Mouse (Mus musculus) CH12.LX (cell line): Measurements from ENCODE around the gene Hist1h2bn. TPM values are rescaled to one million over a fixed set of nuclear protein-coding genes. Genes with fewer than 3 reads are reported as not detected.

Experiments
- DNase-seq: peaks from one replicate; pipeline ENCODE4 v3.0.0-alpha.2; 2013; ENCODE audit errors: extremely low read depth
- H3K27ac ChIP-seq: 2 replicates; pipeline ENCODE4 v1.5.1; 2012; ENCODE audit warnings: low read depth, mild to moderate bottlenecking, control low read depth, moderate library complexity; ENCODE audit not compliant: insufficient read depth
- H3K27me3 ChIP-seq: replicated peaks from 2 replicates; pipeline ENCODE3; 2012; ENCODE audit warnings: inconsistent platforms
- H3K36me3 ChIP-seq, 2 experiments: replicated peaks in 1 of 2; 2 replicates each; pipeline versions ENCODE3 to v1.6.1; 2012; ENCODE audit warnings: inconsistent platforms in 1 of 2, low read length in 1 of 2, mild to moderate bottlenecking in 1 of 2, mixed read lengths in 1 of 2, moderate library complexity in 1 of 2; ENCODE audit not compliant: control insufficient read depth in 1 of 2, insufficient read depth in 1 of 2
- H3K4me1 ChIP-seq, 2 experiments: 2 replicates each; pipeline ENCODE4 v1.6.1; 2012; ENCODE audit warnings: inconsistent platforms in 1 of 2, moderate library complexity in 1 of 2; ENCODE audit not compliant: insufficient read depth in 2 of 2, control insufficient read depth in 1 of 2
- H3K4me2 ChIP-seq: 2 replicates; pipeline ENCODE4 v1.6.1; 2012; ENCODE audit warnings: low read depth, mild to moderate bottlenecking, control low read depth; ENCODE audit not compliant: poor library complexity, insufficient read depth, severe bottlenecking
- H3K4me3 ChIP-seq, 3 experiments: fragments of 150-350 bp in 1 of 3; sonication (generic) in 1 of 3; replicated peaks in 1 of 3; 2 replicates each; pipeline versions ENCODE3 to v1.5.1; 2011 to 2012; ENCODE audit warnings: low read depth in 2 of 3, low read length in 2 of 3, mild to moderate bottlenecking in 2 of 3, moderate library complexity in 2 of 3, control low read depth in 1 of 3, improper control_type of control experiment in 1 of 3, inconsistent platforms in 1 of 3, mixed read lengths in 1 of 3; ENCODE audit not compliant: poor library complexity in 1 of 3
- H3K79me2 ChIP-seq: replicated peaks from 2 replicates; pipeline ENCODE4 v1.6.1; 2012; ENCODE audit warnings: mild to moderate bottlenecking, moderate library complexity; ENCODE audit not compliant: control insufficient read depth, poor library complexity, insufficient read depth, severe bottlenecking; ENCODE audit errors: extremely low read depth
- H3K9ac ChIP-seq: 2 replicates; pipeline ENCODE4 v1.6.1; 2012; ENCODE audit warnings: low read depth, mild to moderate bottlenecking, control low read depth, moderate library complexity; ENCODE audit not compliant: insufficient read depth
- H3K9me3 ChIP-seq: replicated peaks from 2 replicates; pipeline ENCODE3; 2012; ENCODE audit warnings: low read length, inconsistent platforms, mixed read lengths
- CHD1 ChIP-seq: IDR thresholded peaks from 2 replicates; pipeline ENCODE4 v1.6.1; 2012; ENCODE audit warnings: low read depth, low read length, improper control_type of control experiment, inconsistent platforms
- CHD2 ChIP-seq: IDR thresholded peaks from 2 replicates; pipeline ENCODE4 v1.6.1; 2011; ENCODE audit warnings: low read length, improper control_type of control experiment
- CTCF ChIP-seq, 2 experiments: IDR thresholded peaks in 1 of 2; conservative IDR thresholded peaks in 1 of 2; 2 replicates each; pipeline ENCODE4 v1.5.1; 2011 to 2012; ENCODE audit warnings: low read depth in 2 of 2, low read length in 2 of 2, improper control_type of control experiment in 1 of 2, inconsistent platforms in 1 of 2, mild to moderate bottlenecking in 1 of 2, moderate library complexity in 1 of 2
- E2F4 ChIP-seq: IDR thresholded peaks from 2 replicates; pipeline ENCODE4 v1.6.1; 2011; ENCODE audit warnings: low read depth, low read length, improper control_type of control experiment; ENCODE audit not compliant: insufficient replicate concordance
- HCFC1 ChIP-seq: IDR thresholded peaks from 2 replicates; pipeline ENCODE4 v1.6.1; 2012; ENCODE audit warnings: low read depth, mild to moderate bottlenecking, inconsistent platforms, low read length, improper control_type of control experiment
- MAX ChIP-seq: IDR thresholded peaks from 2 replicates; pipeline ENCODE4 v1.6.1; 2011; ENCODE audit warnings: low read length, improper control_type of control experiment
- MAZ ChIP-seq: IDR thresholded peaks from 2 replicates; pipeline ENCODE4 v1.6.1; 2012; ENCODE audit warnings: low read depth, mild to moderate bottlenecking, inconsistent platforms, low read length, improper control_type of control experiment, moderate library complexity
- MXI1 ChIP-seq: IDR thresholded peaks from 2 replicates; pipeline ENCODE4 v1.6.1; 2011; ENCODE audit warnings: mild to moderate bottlenecking, low read depth, low read length, improper control_type of control experiment
- MYC ChIP-seq: IDR thresholded peaks from 2 replicates; pipeline ENCODE4 v1.6.1; 2011; ENCODE audit warnings: low read depth, mild to moderate bottlenecking, improper control_type of control experiment, low read length
- NELFE ChIP-seq: IDR thresholded peaks from 2 replicates; pipeline ENCODE4 v1.6.1; 2011; ENCODE audit warnings: low read depth, low read length, improper control_type of control experiment
- NRF1 ChIP-seq: IDR thresholded peaks from 2 replicates; pipeline ENCODE4 v1.6.1; 2014; ENCODE audit warnings: low read depth, mild to moderate bottlenecking, inconsistent platforms, low read length, improper control_type of control experiment, moderate library complexity
- PAX5 ChIP-seq: IDR thresholded peaks from 2 replicates; pipeline ENCODE4 v1.6.1; 2012; ENCODE audit warnings: low read length, inconsistent platforms, mixed read lengths
- POLR2A ChIP-seq: IDR thresholded peaks from 2 replicates; pipeline ENCODE4 v1.6.1; 2011; ENCODE audit warnings: low read depth, mild to moderate bottlenecking, improper control_type of control experiment, low read length
- POLR2AphosphoS2 ChIP-seq: IDR thresholded peaks from 2 replicates; pipeline ENCODE4 v1.6.1; 2011; ENCODE audit warnings: low read depth, low read length, improper control_type of control experiment
- RCOR1 ChIP-seq: conservative IDR thresholded peaks from 2 replicates; pipeline ENCODE4 v1.6.1; 2012; ENCODE audit warnings: low read depth, mild to moderate bottlenecking, inconsistent platforms, low read length, improper control_type of control experiment
- SMC3 ChIP-seq: IDR thresholded peaks from 2 replicates; pipeline ENCODE4 v1.6.1; 2011; ENCODE audit warnings: low read depth, low read length, improper control_type of control experiment
- TBP ChIP-seq: conservative IDR thresholded peaks from 2 replicates; pipeline ENCODE4 v1.6.1; 2011; ENCODE audit warnings: low read depth, low read length, improper control_type of control experiment
- TCF12 ChIP-seq: IDR thresholded peaks from 2 replicates; pipeline ENCODE4 v1.6.1; 2014; ENCODE audit warnings: low read depth, mild to moderate bottlenecking, inconsistent platforms, low read length, improper control_type of control experiment
- USF1 ChIP-seq: IDR thresholded peaks from 2 replicates; pipeline ENCODE4 v1.6.1; 2014; ENCODE audit warnings: low read depth, mild to moderate bottlenecking, inconsistent platforms, low read length, improper control_type of control experiment
- USF2 ChIP-seq: conservative IDR thresholded peaks from 2 replicates; pipeline ENCODE4 v1.6.1; 2011; ENCODE audit warnings: low read depth, low read length, improper control_type of control experiment
- ZMIZ1 ChIP-seq: IDR thresholded peaks from 2 replicates; pipeline ENCODE4 v1.6.1; 2012; ENCODE audit warnings: low read depth, mild to moderate bottlenecking, inconsistent platforms, low read length, improper control_type of control experiment
- dilution Hi-C: fragments of 300-500 bp; cut with MboI; formaldehyde crosslinking; loops from 2 replicates; pipeline ENCODE4 v1.14.3; 2020; ENCODE audit warnings: low sequenced_read_pairs; ENCODE audit not compliant: extremely low pct_unique_long_range_greater_than_20kb, extremely low pct_ligation_motif_present
- in situ Hi-C: fragments of 300-500 bp; cut with MboI; formaldehyde crosslinking; loops from 3 replicates; pipeline ENCODE4 v1.14.3; 2019; ENCODE audit warnings: low sequenced_read_pairs, low pct_ligation_motif_present, low pct_unique_long_range_greater_than_20kb, mixed read lengths
- polyA plus RNA-seq: library from polyadenylated mRNA; unstranded; fragments of >175 nt; gene quantifications from 2 replicates; pipeline ENCODE4 v1.2.1, GENCODE M21; 2012; ENCODE audit warnings: low read depth; ENCODE audit not compliant: insufficient read length
- total RNA-seq, 2 experiments: library from RNA; depleted of rRNA; stranded (reverse); fragments of 300-350 nt in 1 of 2; fragments of >200 nt in 1 of 2; gene quantifications; 2 replicates each; pipeline ENCODE4 v1.2.3; 2012 to 2014

Gene Hist1h2bn
- total and polyA plus RNA-seq, 3 experiments = 2.6 to 1,563 (median 24.0) TPM

- dilution Hi-C loops = no loop called here
- in situ Hi-C loops = loop anchor here (10.0 to 25.0 kb wide), 2 partner anchors 290 to 1817 kb away; partner anchors contain the start of genes Hist1h1d, Hist1h2ad, Hist1h2ae and Hist1h2ah
These were observed 8.9 kb upstream of the Hist1h2bn start for GRCm38 (mm10) chr13:21745006-21745405.

GRCm38 (mm10) chr13:21749387-21750158, 4.3 kb upstream of the Hist1h2bn start:
- H3K4me1 ChIP-seq = peaks cover 0 to 14% of the 10 kb centered on the region in 2 experiments; a peak in 2 of 4 replicates
- no peaks in the 10 kb centered on the region for H3K27me3 ChIP-seq
- H3K9ac ChIP-seq = peak overlapping the region; percentile 86
- H3K4me3 ChIP-seq = peak overlapping the region; percentile 53 to 69 (median 55)
- H3K27ac ChIP-seq = peak overlapping the region; percentile 73
- no peaks in the 10 kb centered on the region for H3K79me2 ChIP-seq
- in situ Hi-C loops (loop anchor here (10.0 to 25.0 kb wide), 2 partner anchors 285 to 1813 kb away; partner anchors contain the start of genes Hist1h1d, Hist1h2ad, Hist1h2ae and Hist1h2ah), dilution Hi-C loops (no loop called here)
- H3K36me3 ChIP-seq = no peaks in the 10 kb centered on the region
- peak overlapping the region; percentile 85 for H3K4me2 ChIP-seq
- no peaks in the 10 kb centered on the region for H3K9me3 ChIP-seq
- TF ChIP-seq USF2 (peak; percentile 46), USF1 (no peak), HCFC1 (0 out of 2 replicates have a peak, but pooled peaks have one; percentile 8), POLR2A (peak; percentile 91), CHD1 (peak; percentile 64), MAZ (0 out of 2 replicates have a peak, but pooled peaks have one; percentile 18), CHD2 (no peak), POLR2AphosphoS2 (peak; percentile 99), SMC3 (peak; percentile 16; the same call in 1 of the 2 replicates), E2F4 (0 out of 2 replicates have a peak, but pooled peaks have one; percentile 65), TBP (0 out of 2 replicates have a peak, but pooled peaks have one; percentile 18)
- DNase-seq = peak; percentile 67

More at GRCm38 (mm10) chr13:21745006-21745405, 8.9 kb upstream of the Hist1h2bn start:
- no peak for DNase-seq
- TF ChIP-seq NELFE (no peak), RCOR1 (no peak), PAX5 (no peak), CTCF (conservative IDR thresholded peaks at IDR 0.05 in 1 of 2, IDR thresholded peaks at IDR 0.05 in 1 of 2; ENCODE audit: low read depth in 2 of 2, low read length in 2 of 2) (no peak), E2F4 (no peak), MXI1 (no peak), MYC (no peak), NRF1 (no peak), CHD1 (no peak), ZMIZ1 (no peak), MAX (no peak), TCF12 (no peak), POLR2A (no peak)
- no peaks in the 10 kb centered on the region for H3K36me3 ChIP-seq
- H3K27ac ChIP-seq = no peak overlapping the region
- no peak overlapping the region for H3K4me2 ChIP-seq
- no peaks in the 10 kb centered on the region; a peak in 1 of 4 replicates for H3K4me1 ChIP-seq
- H3K4me3 ChIP-seq = no peak overlapping the region
- H3K9me3 ChIP-seq = no peaks in the 10 kb centered on the region
- H3K27me3 ChIP-seq = no peaks in the 10 kb centered on the region
- no peak overlapping the region for H3K9ac ChIP-seq
- H3K79me2 ChIP-seq = no peaks in the 10 kb centered on the region
